Mouse (Mus musculus) adrenal gland, postnatal 4 days (tissue): ENCODE results near the gene Csmd2. TPM values are rescaled to one million over a fixed set of nuclear protein-coding genes. Genes with fewer than 3 reads are reported as not detected.

ENCODE experiments used
- DNase-seq, 2 experiments: peaks; one replicate each; pipeline ENCODE4 v3.0.0; 2021 to 2022; ENCODE audit warnings: low spot score in 2 of 2, mixed read lengths in 2 of 2
- total RNA-seq, 2 experiments: library from RNA; stranded (reverse); gene quantifications; 2 replicates each; pipeline ENCODE4 v1.2.3; 2021

Gene Csmd2
- total RNA-seq, 2 experiments from 2014 or later = 1.9 to 2.3 TPM

DNA sequence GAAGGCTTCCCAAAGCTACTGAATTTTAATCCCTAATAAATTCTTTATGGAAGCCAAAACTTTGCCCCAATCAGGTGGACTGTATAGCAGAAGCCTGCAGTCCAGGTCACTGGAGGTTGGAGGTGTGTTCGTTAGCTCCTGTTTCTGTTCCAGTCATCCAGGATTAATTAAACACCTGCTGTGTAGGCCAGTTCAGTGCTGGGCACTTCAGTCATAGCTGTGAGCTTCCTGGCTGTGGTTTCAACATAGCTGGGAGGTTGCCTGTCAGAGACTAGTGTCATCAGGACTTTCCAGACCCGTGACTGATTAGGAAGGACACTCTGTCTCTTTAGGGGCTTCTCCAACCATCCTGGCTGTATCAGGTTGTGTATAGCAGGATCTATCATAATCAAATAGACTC lies 337.9 kb downstream of the Csmd2 start:
- no peak for DNase-seq

DNA sequence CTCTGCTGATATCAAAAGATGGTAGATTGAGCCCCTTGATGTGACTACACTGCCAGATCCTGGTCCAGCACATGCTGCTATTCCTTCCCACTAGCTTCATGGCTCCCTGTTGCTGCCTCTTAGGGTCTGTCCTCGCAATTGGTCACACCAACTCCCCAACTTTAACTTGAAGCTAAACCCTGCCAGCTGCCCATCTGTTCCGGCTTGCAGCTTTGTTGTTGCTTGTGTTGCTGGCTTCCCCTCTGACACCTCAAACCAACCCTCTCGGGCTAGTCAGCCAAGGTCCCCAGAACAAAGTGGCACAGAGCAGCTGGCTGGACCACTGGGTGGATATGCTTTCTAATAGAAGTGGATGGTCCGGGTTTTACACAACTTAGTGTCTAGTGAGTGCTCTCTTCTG lies 339.1 kb downstream of the Csmd2 start:
- no peak for DNase-seq

DNA sequence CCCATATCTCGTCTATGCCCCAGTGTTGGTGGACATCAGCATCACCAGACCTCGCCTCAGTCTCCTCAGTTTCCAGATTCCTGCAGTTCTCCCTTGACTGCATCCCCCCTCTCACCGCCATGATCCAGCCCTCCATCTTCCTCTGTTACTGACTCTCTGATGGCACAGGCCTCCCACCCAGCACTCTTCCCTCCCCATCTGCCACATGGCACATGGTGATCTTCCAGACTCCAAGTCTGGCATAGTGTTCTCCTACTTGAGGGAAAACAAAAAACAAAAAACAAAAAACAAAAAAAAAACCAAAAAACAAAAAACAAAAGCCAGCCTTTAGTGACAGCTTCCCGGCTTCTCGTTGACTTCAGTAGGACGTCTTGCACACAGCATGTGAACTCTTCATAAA lies 339.8 kb downstream of the Csmd2 start:
- no peak for DNase-seq

DNA sequence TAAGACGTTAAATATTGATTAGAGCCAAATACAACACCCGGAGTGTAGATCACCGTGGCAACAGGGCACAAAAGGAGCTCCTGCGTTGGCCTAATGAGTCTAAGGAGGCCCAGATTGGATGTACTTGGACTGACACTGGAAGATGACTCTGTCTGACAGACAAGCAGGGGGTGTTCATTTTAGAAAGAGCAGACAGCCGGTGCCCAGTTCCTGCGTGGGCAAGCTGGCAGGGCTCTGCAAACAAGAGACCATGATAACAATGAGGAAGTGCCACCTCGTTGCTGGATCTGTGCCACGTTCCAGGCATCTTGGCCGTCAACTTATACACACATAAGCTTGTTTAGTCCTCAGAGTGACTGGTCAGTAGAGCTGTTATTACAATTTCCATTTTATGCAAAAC lies 342.9 kb downstream of the Csmd2 start:
- no peak for DNase-seq

DNA sequence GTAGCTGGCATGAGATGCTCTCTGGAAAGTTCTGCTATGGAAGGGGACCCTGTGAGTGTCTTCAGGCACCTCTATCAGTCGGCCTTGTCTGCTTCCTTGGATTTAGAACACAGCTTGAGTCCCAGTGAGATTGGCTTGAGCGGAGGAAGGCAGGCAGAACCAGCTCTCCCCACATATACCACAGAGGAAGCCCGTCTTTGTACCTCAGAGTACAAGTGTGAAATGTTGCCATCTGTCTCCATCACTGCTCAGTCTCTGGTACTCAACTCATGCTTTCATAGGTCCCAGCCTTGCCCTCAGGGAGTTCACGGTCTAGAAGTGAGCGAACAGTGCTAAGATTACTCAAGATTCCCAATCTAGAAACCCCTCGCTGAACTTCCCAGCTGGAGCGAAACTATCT lies 352.8 kb downstream of the Csmd2 start:
- DNase-seq = no peak

- DNase-seq = no peak
These were observed 353.7 kb downstream of the Csmd2 start for GRCm38 (mm10) chr4:128341315-128341714.

- DNase-seq = no peak
These were observed 354.6 kb downstream of the Csmd2 start for GRCm38 (mm10) chr4:128342208-128342607.

- no peak for DNase-seq
These were observed 371.1 kb downstream of the Csmd2 start for GRCm38 (mm10) chr4:128358751-128359150.

DNA sequence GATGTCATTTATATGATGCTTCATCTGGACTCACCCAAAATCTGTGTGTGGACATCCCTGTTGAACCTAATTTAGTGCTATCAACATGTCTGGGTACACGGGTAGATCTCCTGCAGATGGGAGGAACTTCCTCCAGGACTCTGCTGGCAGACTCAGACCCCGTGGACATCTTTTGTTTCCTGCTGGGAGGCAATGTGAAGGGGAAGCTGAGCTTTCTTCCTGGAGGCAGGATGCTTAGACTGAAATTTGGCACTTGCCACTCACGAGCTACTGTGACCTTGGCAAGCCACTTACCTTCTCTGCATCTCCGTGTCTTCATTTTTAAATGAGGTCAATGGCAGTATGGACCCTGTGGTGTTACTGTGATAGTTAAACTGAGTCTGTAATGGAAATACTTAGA lies 378.2 kb downstream of the Csmd2 start:
- DNase-seq = no peak

DNA sequence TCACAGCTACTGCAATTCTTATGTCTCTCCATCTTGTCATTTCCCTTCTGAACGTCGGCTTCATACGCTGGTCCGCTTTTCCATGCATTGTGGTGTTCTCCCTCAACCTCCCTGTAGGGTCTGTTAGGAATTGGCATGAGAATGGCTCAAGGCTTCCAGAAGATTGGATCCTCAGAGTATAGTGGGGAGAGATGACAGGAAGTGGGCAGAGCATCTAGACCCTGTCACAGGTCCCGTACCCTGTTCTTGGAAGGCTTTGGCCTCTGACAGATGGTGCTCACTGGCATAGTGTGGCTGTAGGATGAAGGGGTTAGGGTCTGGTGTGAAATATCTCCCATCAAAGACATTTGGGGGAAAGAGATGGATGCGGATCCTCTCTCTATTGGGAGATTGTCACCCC lies 380.4 kb downstream of the Csmd2 start:
- no peak for DNase-seq

DNA sequence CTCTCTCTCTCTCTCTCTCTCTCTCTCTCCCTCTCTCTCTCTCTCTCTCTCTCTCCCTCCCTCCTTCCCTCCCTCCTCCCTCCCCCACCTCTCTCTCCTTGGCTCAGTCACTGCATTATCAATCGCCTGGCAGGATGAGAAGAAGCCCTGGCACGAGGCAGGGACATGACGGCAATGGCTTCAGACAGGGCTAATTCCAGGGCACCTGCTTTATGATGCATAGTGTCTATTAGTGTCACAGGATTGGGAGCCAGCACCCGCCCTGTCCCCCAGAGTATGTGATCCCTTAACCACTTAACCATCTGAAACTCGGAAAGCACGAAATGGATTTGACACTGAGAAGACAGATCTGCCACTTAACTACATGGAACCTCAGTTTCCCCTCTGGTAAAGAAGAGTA lies 384.1 kb downstream of the Csmd2 start:
- no peak for DNase-seq

- DNase-seq = no peak
These were observed 385.5 kb downstream of the Csmd2 start for GRCm38 (mm10) chr4:128373196-128373595.

- no peak for DNase-seq
These were observed 386.4 kb downstream of the Csmd2 start for GRCm38 (mm10) chr4:128374051-128374450.

DNA sequence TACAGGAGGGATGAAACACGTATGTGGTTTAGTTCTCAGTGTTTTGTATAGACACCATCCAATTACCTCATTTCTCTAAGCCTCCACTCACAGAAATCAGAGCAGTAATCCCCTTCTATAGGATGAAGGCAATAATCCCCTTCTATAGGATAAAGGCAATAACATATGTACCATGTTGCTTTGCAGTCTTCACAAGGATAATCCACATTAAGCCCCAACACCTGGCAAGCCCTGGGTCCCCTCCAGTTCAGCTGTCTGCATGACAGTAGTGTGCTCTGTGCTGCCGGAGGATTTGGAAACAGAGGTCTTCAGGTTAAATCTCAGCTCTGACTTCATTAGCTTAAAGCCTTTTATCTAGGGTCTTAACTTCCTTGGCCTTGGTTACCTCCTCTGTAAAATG lies 391.3 kb downstream of the Csmd2 start:
- no peak for DNase-seq

GRCm38 (mm10) chr4:128381331-128381730 lies 393.7 kb downstream of the Csmd2 start:
- no peak for DNase-seq

DNA sequence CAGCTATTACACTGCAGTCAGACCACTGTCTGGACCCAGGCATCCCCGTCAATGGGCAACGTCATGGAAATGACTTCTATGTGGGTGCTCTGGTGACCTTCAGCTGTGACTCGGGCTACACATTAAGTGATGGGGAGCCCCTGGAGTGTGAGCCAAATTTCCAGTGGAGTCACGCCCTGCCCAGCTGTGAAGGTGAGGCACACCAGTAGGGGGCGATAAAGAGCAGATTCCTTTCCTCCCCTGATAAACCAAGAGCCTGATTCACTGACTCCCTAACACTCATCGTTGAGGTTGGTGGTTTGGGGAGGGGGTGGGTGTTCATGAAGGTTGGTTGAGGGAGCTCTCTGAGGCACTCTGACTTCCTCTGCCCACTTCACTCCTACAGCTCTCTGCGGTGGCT lies 396.1 kb downstream of the Csmd2 start:
- DNase-seq = no peak

DNA sequence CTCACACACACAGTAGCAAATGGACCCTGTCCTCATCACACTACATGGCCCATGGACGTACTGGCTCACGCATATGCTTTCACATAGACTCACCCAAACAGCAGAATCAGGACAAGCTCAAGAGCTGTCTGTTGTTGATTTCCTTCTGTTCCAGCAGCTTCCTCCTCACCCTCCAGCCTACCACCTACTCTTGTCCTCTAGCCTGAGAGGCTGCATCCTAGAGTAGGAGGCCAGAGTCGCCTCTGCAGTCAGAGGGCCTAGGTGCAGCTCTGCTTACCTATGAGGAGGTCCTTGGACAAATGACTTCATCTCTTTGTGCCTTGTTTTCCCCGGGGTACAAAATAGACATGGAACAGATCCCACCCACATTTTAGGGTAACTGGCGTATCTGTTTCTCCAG lies 403.8 kb downstream of the Csmd2 start:
- DNase-seq = no peak

GRCm38 (mm10) chr4:128392279-128392678 lies 404.6 kb downstream of the Csmd2 start:
- no peak for DNase-seq

DNA sequence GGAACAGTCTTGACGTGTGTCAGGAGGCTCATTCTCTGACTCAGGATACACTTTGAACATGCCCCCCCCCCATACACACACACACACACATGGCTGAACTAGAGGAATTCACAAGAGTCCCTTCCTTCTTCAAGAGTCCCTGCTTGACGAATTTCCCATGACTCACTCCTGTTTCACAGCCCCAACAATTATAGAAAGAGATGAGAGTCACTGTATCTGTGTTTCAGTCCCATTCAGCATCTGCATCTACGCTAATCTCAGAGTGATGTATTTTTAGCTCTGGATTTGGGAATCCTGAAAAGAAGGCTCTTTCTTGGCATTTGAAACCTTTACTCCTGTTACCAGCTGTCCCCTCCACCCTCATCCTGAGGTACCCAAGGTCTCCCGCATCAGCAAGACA lies 406.2 kb downstream of the Csmd2 start:
- no peak for DNase-seq

GRCm38 (mm10) chr4:128396616-128397015 lies 409.0 kb downstream of the Csmd2 start:
- no peak for DNase-seq

- DNase-seq = no peak
These were observed 410.1 kb downstream of the Csmd2 start for GRCm38 (mm10) chr4:128397804-128398203.

GRCm38 (mm10) chr4:128398948-128399347 lies 411.3 kb downstream of the Csmd2 start:
- DNase-seq = no peak

DNA sequence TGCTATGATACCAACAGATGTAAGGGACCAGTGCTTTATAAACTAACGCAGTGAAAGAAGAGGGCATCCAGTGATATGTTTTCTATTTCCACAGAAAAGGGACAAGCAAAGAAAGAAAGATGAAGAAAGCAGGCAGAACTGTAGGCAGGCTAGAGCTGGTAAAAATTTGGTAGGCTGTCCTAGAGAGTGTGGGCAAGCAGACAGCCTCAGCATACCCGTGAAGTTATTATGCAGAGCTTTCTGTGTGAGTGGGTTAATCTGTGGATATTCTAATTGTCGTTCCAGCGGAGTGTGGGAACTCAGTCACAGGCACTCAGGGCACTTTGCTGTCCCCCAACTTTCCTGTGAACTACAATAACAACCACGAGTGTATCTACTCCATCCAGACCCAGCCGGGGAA lies 412.4 kb downstream of the Csmd2 start:
- no peak for DNase-seq

DNA sequence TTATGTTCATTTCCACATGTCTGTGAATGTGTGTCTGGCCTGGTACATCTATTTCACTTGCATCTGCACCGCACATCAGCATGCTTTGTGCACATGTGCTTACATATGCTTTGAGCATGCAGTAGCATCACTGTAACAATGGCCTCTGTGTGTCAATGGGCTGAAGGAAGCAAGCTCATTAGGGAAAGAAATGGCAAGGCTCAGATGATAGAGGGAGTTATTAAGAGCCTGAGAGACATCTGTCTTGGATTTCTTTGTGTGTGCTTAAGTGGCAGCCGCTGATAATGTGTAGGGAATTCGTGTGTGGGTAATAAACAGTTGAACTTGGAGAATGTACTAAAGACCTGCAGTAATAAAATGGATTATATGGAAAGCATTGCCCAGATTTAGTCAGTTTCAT lies 413.9 kb downstream of the Csmd2 start:
- DNase-seq = no peak
